Mouse (Mus musculus): Measurements from ENCODE around the gene Bcl7c. TPM values are rescaled to one million over a fixed set of nuclear protein-coding genes. Genes with fewer than 3 reads are reported as not detected.

The Bcl7c gene
- polyA plus RNA-seq, 1 experiment from 2014 or later: 52.2 TPM

GRCm38 (mm10) chr7:127677609-127678008 is 31.1 kb downstream of the Bcl7c start:
- DNase-seq (ENCODE audit: low spot score, missing footprints): peak; percentile 8
- H3K4me1 ChIP-seq (ENCODE audit: control insufficient read depth, insufficient read depth, low read length): no peaks in the 10 kb centered on the region
- H3K27me3 ChIP-seq (ENCODE audit: control insufficient read depth, insufficient read depth, low read length): no peaks in the 10 kb centered on the region
- no peaks in the 10 kb centered on the region for H3K9me3 ChIP-seq (ENCODE audit: control insufficient read depth, low read length)
- 90% methylated on average over 4 of the region's 4 CpGs for WGBS
- no peak for ATAC-seq (ENCODE audit: low FRiP score)
- H3K9ac ChIP-seq (ENCODE audit: low read length): no peak overlapping the region
- H3K4me3 ChIP-seq (ENCODE audit: low read depth, low read length): no peak overlapping the region
- H3K36me3 ChIP-seq (ENCODE audit: control insufficient read depth, insufficient read depth, low read length): no peaks in the 10 kb centered on the region
- H3K27ac ChIP-seq (ENCODE audit: low read depth, low read length): no peak overlapping the region
- H3K4me2 ChIP-seq: no peak overlapping the region

DNA sequence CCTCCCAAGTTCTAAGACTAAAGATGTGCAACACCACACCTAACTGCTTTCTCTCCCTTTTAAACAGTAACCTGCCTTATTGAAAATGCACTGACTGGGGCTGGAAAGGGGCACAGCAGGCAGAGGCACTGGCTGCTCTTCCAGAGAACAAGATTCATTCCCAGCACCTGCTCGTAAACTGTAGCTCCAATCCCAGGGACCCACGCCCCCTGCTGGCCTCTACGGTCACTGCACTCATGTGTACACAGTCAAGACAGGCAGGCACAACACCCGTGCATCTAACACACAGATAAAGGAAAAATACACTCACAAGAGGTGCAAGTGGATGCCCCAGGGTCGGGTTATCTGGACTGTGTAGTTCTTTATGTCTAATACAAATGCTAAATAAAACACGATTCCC is 31.7 kb downstream of the Bcl7c start:
- H3K4me2 ChIP-seq: no peak overlapping the region
- no peaks in the 10 kb centered on the region for H3K4me1 ChIP-seq (ENCODE audit: control insufficient read depth, insufficient read depth, low read length)
- no peak overlapping the region for H3K9ac ChIP-seq (ENCODE audit: low read length)
- DNase-seq (ENCODE audit: low spot score, missing footprints): peak; percentile 90
- WGBS: 70% methylated on average over 6 of the region's 6 CpGs
- ATAC-seq (ENCODE audit: low FRiP score): no peak
- no peak overlapping the region for H3K27ac ChIP-seq (ENCODE audit: low read depth, low read length)
- H3K27me3 ChIP-seq (ENCODE audit: control insufficient read depth, insufficient read depth, low read length): no peaks in the 10 kb centered on the region
- H3K4me3 ChIP-seq (ENCODE audit: low read depth, low read length): no peak overlapping the region
- no peaks in the 10 kb centered on the region for H3K36me3 ChIP-seq (ENCODE audit: control insufficient read depth, insufficient read depth, low read length)
- no peaks in the 10 kb centered on the region for H3K9me3 ChIP-seq (ENCODE audit: control insufficient read depth, low read length)

DNA sequence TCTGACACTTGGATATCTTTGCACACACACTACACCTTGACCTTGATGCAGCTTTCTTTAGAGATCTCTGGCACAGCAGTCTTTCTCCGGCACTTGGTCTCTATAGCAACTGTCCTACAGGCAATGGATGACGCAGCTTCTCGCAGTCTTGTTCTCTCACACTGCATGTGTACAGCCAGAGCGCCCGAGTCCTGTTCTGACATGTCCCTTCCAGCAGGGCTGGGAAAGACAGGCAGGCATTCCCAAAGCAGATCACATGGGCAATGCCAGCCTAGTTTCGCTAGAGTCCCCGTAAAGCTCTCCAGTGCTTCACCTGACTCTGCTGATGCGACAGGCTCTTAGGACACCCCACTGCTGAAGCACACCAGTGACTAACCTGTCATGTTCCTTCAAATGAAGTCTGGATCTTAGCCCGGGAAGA is 33.3 kb downstream of the Bcl7c start:
- 78% methylated on average over 9 of the region's 9 CpGs for WGBS
- DNase-seq (ENCODE audit: low spot score, missing footprints) (no peak), ATAC-seq (ENCODE audit: low FRiP score) (0 out of 2 replicates have a peak, but pooled peaks have one; percentile 24)
- Histone ChIP-seq H3K4me3 (ENCODE audit: low read depth, low read length) (no peak overlapping the region), H3K4me2 (no peak overlapping the region), H3K27me3 (ENCODE audit: control insufficient read depth, insufficient read depth, low read length) (no peaks in the 10 kb centered on the region), H3K4me1 (ENCODE audit: control insufficient read depth, insufficient read depth, low read length) (no peaks in the 10 kb centered on the region), H3K27ac (ENCODE audit: low read depth, low read length) (no peak overlapping the region), H3K36me3 (ENCODE audit: control insufficient read depth, insufficient read depth, low read length) (no peaks in the 10 kb centered on the region), H3K9me3 (ENCODE audit: control insufficient read depth, low read length) (no peaks in the 10 kb centered on the region), H3K9ac (ENCODE audit: low read length) (no peak overlapping the region)

DNA sequence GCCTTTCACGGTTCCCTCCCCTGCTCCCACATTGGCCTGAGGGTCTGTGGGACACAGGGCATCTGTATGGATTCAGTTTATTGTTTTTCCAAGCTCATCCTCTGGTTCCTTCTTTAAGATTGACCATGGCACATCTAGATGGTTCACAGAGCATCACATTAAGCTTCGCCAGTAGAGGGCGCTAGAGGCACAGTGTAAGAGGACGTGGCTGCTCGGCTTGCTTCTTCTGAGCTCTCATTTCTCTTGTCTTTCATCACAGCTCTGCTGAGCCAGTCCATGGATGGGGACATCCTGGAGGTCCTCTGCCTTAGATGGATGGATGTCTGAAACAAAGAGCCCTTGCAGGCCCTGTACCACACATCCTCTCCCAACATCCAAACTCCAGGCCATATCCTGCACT is 33.8 kb downstream of the Bcl7c start:
- H3K27ac ChIP-seq (ENCODE audit: low read depth, low read length): no peak overlapping the region

DNA sequence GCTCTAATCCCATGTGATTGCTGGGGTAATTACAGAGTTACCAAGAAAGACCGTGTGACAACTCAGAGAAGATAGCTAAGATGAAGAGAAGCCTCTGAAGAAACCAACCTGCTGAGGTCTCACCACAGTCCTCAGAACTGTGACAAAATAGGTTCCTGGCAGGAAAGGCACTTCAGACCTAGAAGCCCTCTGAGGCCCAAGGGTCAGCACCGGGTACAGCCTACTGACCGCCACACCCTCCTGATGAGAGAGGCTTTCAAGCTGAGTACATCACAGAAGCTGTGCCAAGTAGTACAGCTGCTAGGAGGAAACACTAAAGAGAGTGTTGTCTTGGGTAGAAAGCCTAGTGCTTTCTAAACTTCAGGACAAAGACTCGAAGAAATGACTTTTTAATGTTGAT is 36.0 kb downstream of the Bcl7c start:
- H3K9me3 ChIP-seq (ENCODE audit: control insufficient read depth, low read length): no peaks in the 10 kb centered on the region
- H3K4me1 ChIP-seq (ENCODE audit: control insufficient read depth, insufficient read depth, low read length): no peaks in the 10 kb centered on the region
- ATAC-seq (ENCODE audit: low FRiP score): no peak
- no peak overlapping the region for H3K9ac ChIP-seq (ENCODE audit: low read length)
- no peaks in the 10 kb centered on the region for H3K27me3 ChIP-seq (ENCODE audit: control insufficient read depth, insufficient read depth, low read length)
- no peak overlapping the region for H3K27ac ChIP-seq (ENCODE audit: low read depth, low read length)
- 81% methylated on average over 4 of the region's 4 CpGs for WGBS
- DNase-seq (ENCODE audit: low spot score, missing footprints): no peak
- H3K36me3 ChIP-seq (ENCODE audit: control insufficient read depth, insufficient read depth, low read length): no peaks in the 10 kb centered on the region
- no peak overlapping the region for H3K4me2 ChIP-seq
- no peak overlapping the region for H3K4me3 ChIP-seq (ENCODE audit: low read depth, low read length)

More for the DNA sequence above, 33.8 kb downstream of the Bcl7c start:
- peak; percentile 97 for DNase-seq (ENCODE audit: low spot score, missing footprints)
- H3K4me3 ChIP-seq (ENCODE audit: low read depth, low read length): no peak overlapping the region
- 3% methylated on average over 5 of the region's 5 CpGs for WGBS
- H3K27me3 ChIP-seq (ENCODE audit: control insufficient read depth, insufficient read depth, low read length): no peaks in the 10 kb centered on the region
- no peaks in the 10 kb centered on the region for H3K36me3 ChIP-seq (ENCODE audit: control insufficient read depth, insufficient read depth, low read length)
- no peaks in the 10 kb centered on the region for H3K9me3 ChIP-seq (ENCODE audit: control insufficient read depth, low read length)
- peak; percentile 70; the same call in 1 of the 2 replicates for ATAC-seq (ENCODE audit: low FRiP score)
- no peak overlapping the region for H3K9ac ChIP-seq (ENCODE audit: low read length)
- no peaks in the 10 kb centered on the region for H3K4me1 ChIP-seq (ENCODE audit: control insufficient read depth, insufficient read depth, low read length)
- no peak overlapping the region for H3K4me2 ChIP-seq

GRCm38 (mm10) chr7:127671880-127672774 is 36.6 kb downstream of the Bcl7c start:
- H3K9ac ChIP-seq (ENCODE audit: low read length): no peak overlapping the region
- H3K27me3 ChIP-seq (ENCODE audit: control insufficient read depth, insufficient read depth, low read length): no peaks in the 10 kb centered on the region
- DNase-seq (ENCODE audit: low spot score, missing footprints) (peak; percentile 74), ATAC-seq (ENCODE audit: low FRiP score) (no peak)
- no peaks in the 10 kb centered on the region for H3K4me1 ChIP-seq (ENCODE audit: control insufficient read depth, insufficient read depth, low read length)
- no peak overlapping the region for H3K4me3 ChIP-seq (ENCODE audit: low read depth, low read length)
- H3K36me3 ChIP-seq (ENCODE audit: control insufficient read depth, insufficient read depth, low read length): no peaks in the 10 kb centered on the region
- no peak overlapping the region for H3K27ac ChIP-seq (ENCODE audit: low read depth, low read length)
- H3K4me2 ChIP-seq: no peak overlapping the region
- WGBS: 83% methylated on average over 11 of the region's 11 CpGs
- no peaks in the 10 kb centered on the region for H3K9me3 ChIP-seq (ENCODE audit: control insufficient read depth, low read length)

GRCm38 (mm10) chr7:127667171-127667570 is 41.6 kb downstream of the Bcl7c start:
- DNase-seq (ENCODE audit: low spot score, missing footprints) (peak; percentile 57), ATAC-seq (ENCODE audit: low FRiP score) (no peak)
- no peaks in the 10 kb centered on the region for H3K4me1 ChIP-seq (ENCODE audit: control insufficient read depth, insufficient read depth, low read length)
- 83% methylated on average over 8 of the region's 8 CpGs for WGBS
- H3K4me3 ChIP-seq (ENCODE audit: low read depth, low read length): no peak overlapping the region
- no peak overlapping the region for H3K4me2 ChIP-seq
- no peaks in the 10 kb centered on the region for H3K36me3 ChIP-seq (ENCODE audit: control insufficient read depth, insufficient read depth, low read length)
- H3K9ac ChIP-seq (ENCODE audit: low read length): no peak overlapping the region
- no peaks in the 10 kb centered on the region for H3K27me3 ChIP-seq (ENCODE audit: control insufficient read depth, insufficient read depth, low read length)
- no peak overlapping the region for H3K27ac ChIP-seq (ENCODE audit: low read depth, low read length)
- no peaks in the 10 kb centered on the region for H3K9me3 ChIP-seq (ENCODE audit: control insufficient read depth, low read length)

DNA sequence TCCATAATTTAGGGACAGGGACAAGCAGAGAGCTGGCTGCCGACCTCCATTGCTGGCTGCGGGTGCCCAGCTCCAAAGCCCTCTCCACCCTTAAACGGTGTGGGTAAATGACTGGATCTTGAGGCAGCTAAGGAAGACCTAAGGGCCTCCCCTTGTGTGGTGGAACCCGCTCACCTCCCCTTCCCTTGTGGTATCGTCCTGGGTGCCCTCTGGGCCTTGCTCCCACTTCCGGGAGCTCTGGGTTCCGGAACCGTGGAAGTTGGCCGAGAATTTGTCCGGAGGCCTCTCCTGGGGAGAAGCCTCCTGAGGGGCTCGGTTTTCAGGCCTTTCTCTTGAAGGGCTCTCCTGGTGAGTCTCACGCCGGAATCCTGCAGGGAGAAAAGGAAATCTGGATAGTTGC is 42.1 kb downstream of the Bcl7c start:
- Histone ChIP-seq H3K4me2 (no peak overlapping the region), H3K36me3 (ENCODE audit: control insufficient read depth, insufficient read depth, low read length) (no peaks in the 10 kb centered on the region), H3K9me3 (ENCODE audit: control insufficient read depth, low read length) (no peaks in the 10 kb centered on the region), H3K4me3 (ENCODE audit: low read depth, low read length) (no peak overlapping the region), H3K4me1 (ENCODE audit: control insufficient read depth, insufficient read depth, low read length) (no peaks in the 10 kb centered on the region), H3K27ac (ENCODE audit: low read depth, low read length) (no peak overlapping the region), H3K27me3 (ENCODE audit: control insufficient read depth, insufficient read depth, low read length) (no peaks in the 10 kb centered on the region), H3K9ac (ENCODE audit: low read length) (no peak overlapping the region)
- ATAC-seq (ENCODE audit: low FRiP score) (no peak), DNase-seq (ENCODE audit: low spot score, missing footprints) (no peak)
- 89% methylated on average over 13 of the region's 13 CpGs for WGBS

DNA sequence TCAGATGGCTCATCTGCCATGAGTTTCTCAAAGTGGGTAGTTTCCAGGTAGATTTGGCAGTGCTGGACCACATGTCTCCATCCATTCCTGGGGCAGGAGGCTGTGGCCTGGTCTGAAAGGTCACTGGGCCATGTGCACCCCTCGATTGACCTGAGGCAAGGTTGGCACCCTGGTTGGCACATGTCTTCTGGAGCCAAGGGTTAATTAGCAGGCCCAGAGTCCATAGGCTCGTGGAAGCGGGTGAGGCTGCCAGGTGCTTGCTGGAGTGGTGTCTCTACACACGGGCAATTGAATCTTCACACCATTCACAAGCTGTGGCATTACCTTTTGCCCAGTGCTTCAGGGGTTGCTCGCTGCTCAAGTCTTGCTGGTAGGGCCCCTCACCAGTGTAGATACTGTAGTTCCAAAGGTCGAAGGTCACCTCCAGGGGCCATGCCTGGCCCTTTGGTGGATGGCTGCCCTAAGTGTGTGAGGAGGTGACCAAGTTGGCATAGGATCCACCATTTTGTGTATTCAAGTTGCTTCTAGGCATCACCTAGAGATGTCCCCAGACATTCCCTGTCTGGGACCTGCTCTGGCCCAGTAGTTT is 42.6 kb downstream of the Bcl7c start:
- 93% methylated on average over 6 of the region's 6 CpGs for WGBS
- no peak overlapping the region for H3K4me2 ChIP-seq
- H3K9me3 ChIP-seq (ENCODE audit: control insufficient read depth, low read length): no peaks in the 10 kb centered on the region
- H3K27me3 ChIP-seq (ENCODE audit: control insufficient read depth, insufficient read depth, low read length): no peaks in the 10 kb centered on the region
- no peaks in the 10 kb centered on the region for H3K4me1 ChIP-seq (ENCODE audit: control insufficient read depth, insufficient read depth, low read length)
- no peak for ATAC-seq (ENCODE audit: low FRiP score)
- no peak overlapping the region for H3K9ac ChIP-seq (ENCODE audit: low read length)
- H3K36me3 ChIP-seq (ENCODE audit: control insufficient read depth, insufficient read depth, low read length): no peaks in the 10 kb centered on the region
- no peak overlapping the region for H3K27ac ChIP-seq (ENCODE audit: low read depth, low read length)
- DNase-seq (ENCODE audit: low spot score, missing footprints): peak; percentile 41
- H3K4me3 ChIP-seq (ENCODE audit: low read depth, low read length): no peak overlapping the region

All from midbrain, embryonic 11.5 days (tissue).